Mouse (Mus musculus) cortical plate, adult 2 months (tissue): Measurements from ENCODE around the gene Rangrf.

ENCODE experiments used
- CTCF ChIP-seq: fragments of 200-500 bp; IDR thresholded peaks from 2 replicates; pipeline ENCODE4 v1.5.1; 2011; ENCODE audit warnings: mild to moderate bottlenecking, control low read depth, low read length; ENCODE audit not compliant: insufficient read depth; ENCODE audit errors: extremely low read depth
- POLR2A ChIP-seq: fragments of 200-500 bp; IDR thresholded peaks from 2 replicates; pipeline ENCODE4 v1.6.1; 2011; ENCODE audit warnings: mild to moderate bottlenecking, low read length, control low read depth; ENCODE audit not compliant: insufficient read depth; ENCODE audit errors: extremely low read depth

- TF ChIP-seq POLR2A (no peak), CTCF (no peak)
Observed at GRCm38 (mm10) chr11:69010400-69011323, 35.7 kb upstream of the Rangrf start.
